Mouse (Mus musculus) heart, embryonic 13.5 days (tissue): Measurements from ENCODE around the gene Ccdc3. TPM values are rescaled to one million over a fixed set of nuclear protein-coding genes. Genes with fewer than 3 reads are reported as not detected.
"Not testable (repeated sequence)": the region's sequence is repeated elsewhere in the genome, so short reads cannot be mapped to it uniquely, and the experiment has no call there.

ENCODE experiments used
- ATAC-seq: fragments of 200-750 bp; cut with Nextera tagmentation; 2 replicates; pipeline ENCODE4 v1.8.0; 2017; ENCODE audit warnings: moderate TSS enrichment; ENCODE audit not compliant: insufficient number of reproducible peaks, low FRiP score, low TSS enrichment; ENCODE audit errors: extremely low read depth
- H3K27ac ChIP-seq: fragments of 300-500 bp; sonication (generic); replicated peaks from 2 replicates; pipeline ENCODE4 v1.5.1; 2015; ENCODE audit warnings: moderate library complexity, mild to moderate bottlenecking, inconsistent platforms
- H3K27me3 ChIP-seq: fragments of 300-500 bp; sonication (generic); replicated peaks from 2 replicates; pipeline ENCODE4 v1.6.1; 2015; ENCODE audit warnings: mild to moderate bottlenecking, inconsistent platforms
- H3K36me3 ChIP-seq: fragments of 300-500 bp; sonication (generic); 2 replicates; pipeline ENCODE4 v1.6.1; 2015; ENCODE audit warnings: mild to moderate bottlenecking, inconsistent platforms
- H3K4me1 ChIP-seq: fragments of 300-500 bp; sonication (generic); 2 replicates; pipeline ENCODE4 v1.6.1; 2015; ENCODE audit warnings: inconsistent platforms
- H3K4me2 ChIP-seq: fragments of 300-500 bp; sonication (generic); 2 replicates; pipeline ENCODE4 v1.6.1; 2015; ENCODE audit warnings: inconsistent platforms, mild to moderate bottlenecking, moderate library complexity
- H3K4me3 ChIP-seq: fragments of 300-500 bp; sonication (generic); 2 replicates; pipeline ENCODE4 v1.5.1; 2015; ENCODE audit warnings: moderate library complexity, mild to moderate bottlenecking, inconsistent platforms
- H3K9ac ChIP-seq: fragments of 300-500 bp; sonication (generic); 2 replicates; pipeline ENCODE4 v1.6.1; 2015; ENCODE audit warnings: inconsistent platforms, mild to moderate bottlenecking, moderate library complexity
- H3K9me3 ChIP-seq: fragments of 300-500 bp; sonication (generic); 2 replicates; pipeline ENCODE4 v1.6.1; 2016; ENCODE audit warnings: inconsistent platforms
- WGBS: fragments of 180-500 bp; shearing (Covaris S2); methylation state at CpG from one replicate; pipeline ENCODE4 v1.1.7; 2015; ENCODE audit warnings: mixed read lengths; 5-methylcytosine and 5-hydroxymethylcytosine counted together
- polyA plus RNA-seq: library from polyadenylated mRNA; unstranded; fragments of >200 nt; fragmentation: Nextera tagmentation; extraction: Ambion mirVana; gene quantifications from 2 replicates; pipeline ENCODE4 v1.2.1, GENCODE M21; 2015

Ccdc3 gene
- polyA plus RNA-seq, 1 experiment from 2014 or later = 10.6 TPM

GRCm38 (mm10) chr2:5219847-5220375 lies 82.3 kb downstream of the Ccdc3 start:
- Histone ChIP-seq H3K9me3 (no peaks in the 10 kb centered on the region), H3K27ac (no peak overlapping the region), H3K4me1 (peaks cover 3% of the 10 kb centered on the region; the same call in 1 of the 2 replicates), H3K36me3 (no peaks in the 10 kb centered on the region), H3K4me3 (no peak overlapping the region), H3K9ac (no peak overlapping the region), H3K27me3 (no peaks in the 10 kb centered on the region), H3K4me2 (no peak overlapping the region)
- ATAC-seq = no peak
- WGBS = 83% methylated on average over 1 of the region's 1 CpGs

GRCm38 (mm10) chr2:5222571-5222970 lies 85.0 kb downstream of the Ccdc3 start:
- H3K4me2 ChIP-seq = no peak overlapping the region
- H3K36me3 ChIP-seq = no peaks in the 10 kb centered on the region

GRCm38 (mm10) chr2:5236846-5237482 lies 99.4 kb downstream of the Ccdc3 start:
- Histone ChIP-seq H3K9ac (no peak overlapping the region), H3K36me3 (no peaks in the 10 kb centered on the region), H3K9me3 (no peaks in the 10 kb centered on the region), H3K27me3 (no peaks in the 10 kb centered on the region), H3K4me3 (no peak overlapping the region), H3K4me1 (0 out of 2 replicates have a peak, but pooled peaks cover 1% of the 10 kb centered on the region), H3K4me2 (no peak overlapping the region), H3K27ac (no peak overlapping the region)
- ATAC-seq = no peak
- WGBS = 71% methylated on average over 3 of the region's 3 CpGs

More at GRCm38 (mm10) chr2:5222571-5222970, 85.0 kb downstream of the Ccdc3 start:
- WGBS = 15% methylated on average over 2 of the region's 2 CpGs
- H3K4me3 ChIP-seq = no peak overlapping the region
- H3K27ac ChIP-seq = no peak overlapping the region
- no peak overlapping the region for H3K9ac ChIP-seq
- no peaks in the 10 kb centered on the region for H3K27me3 ChIP-seq
- no peaks in the 10 kb centered on the region for H3K9me3 ChIP-seq
- no peak for ATAC-seq
- H3K4me1 ChIP-seq = peaks cover 3% of the 10 kb centered on the region; the same call in 1 of the 2 replicates

GRCm38 (mm10) chr2:5237870-5238269 lies 100.3 kb downstream of the Ccdc3 start:
- H3K9me3 ChIP-seq = no peaks in the 10 kb centered on the region
- 69% methylated on average over 5 of the region's 5 CpGs for WGBS
- no peaks in the 10 kb centered on the region for H3K27me3 ChIP-seq
- no peak overlapping the region for H3K9ac ChIP-seq
- no peak overlapping the region for H3K4me2 ChIP-seq
- no peak overlapping the region for H3K27ac ChIP-seq
- H3K4me3 ChIP-seq = no peak overlapping the region
- H3K4me1 ChIP-seq = 0 out of 2 replicates have a peak, but pooled peaks cover 2% of the 10 kb centered on the region
- ATAC-seq = no peak
- no peaks in the 10 kb centered on the region for H3K36me3 ChIP-seq

- H3K36me3 ChIP-seq = no peaks in the 10 kb centered on the region
- ATAC-seq = no peak
- no peak overlapping the region for H3K4me2 ChIP-seq
- H3K4me1 ChIP-seq = 0 out of 2 replicates have a peak, but pooled peaks cover 2% of the 10 kb centered on the region
- WGBS = 73% methylated on average over 4 of the region's 4 CpGs
- no peak overlapping the region for H3K9ac ChIP-seq
- H3K27ac ChIP-seq = no peak overlapping the region
- no peak overlapping the region for H3K4me3 ChIP-seq
- H3K27me3 ChIP-seq = no peaks in the 10 kb centered on the region
- no peaks in the 10 kb centered on the region for H3K9me3 ChIP-seq
These were observed 101.9 kb downstream of the Ccdc3 start for GRCm38 (mm10) chr2:5239492-5239891.

- H3K4me1 ChIP-seq = 0 out of 2 replicates have a peak, but pooled peaks cover 2% of the 10 kb centered on the region
- H3K4me2 ChIP-seq = no peak overlapping the region
- 56% methylated on average over 6 of the region's 6 CpGs for WGBS
- H3K9me3 ChIP-seq = no peaks in the 10 kb centered on the region
- H3K27ac ChIP-seq = no peak overlapping the region
- no peaks in the 10 kb centered on the region for H3K36me3 ChIP-seq
- H3K4me3 ChIP-seq = no peak overlapping the region
- ATAC-seq = no peak
- H3K9ac ChIP-seq = no peak overlapping the region
- no peaks in the 10 kb centered on the region for H3K27me3 ChIP-seq
These were observed 103.9 kb downstream of the Ccdc3 start for GRCm38 (mm10) chr2:5241469-5241897.

- not testable (repeated sequence) for H3K9me3 ChIP-seq, ATAC-seq, H3K27ac ChIP-seq, H3K9ac ChIP-seq, H3K4me2 ChIP-seq, H3K36me3 ChIP-seq, H3K4me1 ChIP-seq, H3K27me3 ChIP-seq, H3K4me3 ChIP-seq
- WGBS = 90% methylated on average over 6 of the region's 6 CpGs
These were observed 111.6 kb downstream of the Ccdc3 start for GRCm38 (mm10) chr2:5249199-5249598.

- no peak for ATAC-seq
- Histone ChIP-seq H3K4me2 (peak overlapping the region; percentile 33), H3K4me3 (no peak overlapping the region)
These were observed 112.4 kb downstream of the Ccdc3 start for GRCm38 (mm10) chr2:5249969-5250368.

GRCm38 (mm10) chr2:5258250-5258649 lies 120.7 kb downstream of the Ccdc3 start:
- H3K4me1 ChIP-seq = no peaks in the 10 kb centered on the region
- H3K4me3 ChIP-seq = no peak overlapping the region
- no peak overlapping the region for H3K27ac ChIP-seq
- H3K9ac ChIP-seq = no peak overlapping the region
- H3K36me3 ChIP-seq = no peaks in the 10 kb centered on the region
- no peak overlapping the region for H3K4me2 ChIP-seq
- H3K9me3 ChIP-seq = no peaks in the 10 kb centered on the region
- no peaks in the 10 kb centered on the region for H3K27me3 ChIP-seq
- ATAC-seq = no peak
- WGBS = 78% methylated on average over 3 of the region's 3 CpGs

More at GRCm38 (mm10) chr2:5249969-5250368, 112.4 kb downstream of the Ccdc3 start:
- Histone ChIP-seq H3K36me3 (no peaks in the 10 kb centered on the region), H3K9me3 (no peaks in the 10 kb centered on the region), H3K27ac (no peak overlapping the region), H3K4me1 (no peaks in the 10 kb centered on the region), H3K27me3 (no peaks in the 10 kb centered on the region), H3K9ac (no peak overlapping the region)
- WGBS = 42% methylated on average over 12 of the region's 12 CpGs

- H3K4me3 ChIP-seq = no peak overlapping the region
- H3K4me2 ChIP-seq = no peak overlapping the region
- H3K4me1 ChIP-seq = no peaks in the 10 kb centered on the region
- no peaks in the 10 kb centered on the region for H3K9me3 ChIP-seq
- H3K36me3 ChIP-seq = no peaks in the 10 kb centered on the region
- no peak overlapping the region for H3K9ac ChIP-seq
- no peaks in the 10 kb centered on the region for H3K27me3 ChIP-seq
- WGBS = 89% methylated on average over 2 of the region's 2 CpGs
- no peak overlapping the region for H3K27ac ChIP-seq
- ATAC-seq = no peak
These were observed 124.7 kb downstream of the Ccdc3 start for GRCm38 (mm10) chr2:5262279-5262678.

GRCm38 (mm10) chr2:5267980-5268379 lies 130.4 kb downstream of the Ccdc3 start:
- no peak for ATAC-seq
- H3K36me3 ChIP-seq = no peaks in the 10 kb centered on the region

More at GRCm38 (mm10) chr2:5267980-5268379, 130.4 kb downstream of the Ccdc3 start:
- 71% methylated on average over 2 of the region's 2 CpGs for WGBS
- no peak overlapping the region for H3K4me2 ChIP-seq
- no peaks in the 10 kb centered on the region for H3K9me3 ChIP-seq
- H3K27me3 ChIP-seq = no peaks in the 10 kb centered on the region
- no peak overlapping the region for H3K27ac ChIP-seq
- no peak overlapping the region for H3K4me3 ChIP-seq
- no peaks in the 10 kb centered on the region for H3K4me1 ChIP-seq
- H3K9ac ChIP-seq = no peak overlapping the region
